In the genomic region with DNA sequence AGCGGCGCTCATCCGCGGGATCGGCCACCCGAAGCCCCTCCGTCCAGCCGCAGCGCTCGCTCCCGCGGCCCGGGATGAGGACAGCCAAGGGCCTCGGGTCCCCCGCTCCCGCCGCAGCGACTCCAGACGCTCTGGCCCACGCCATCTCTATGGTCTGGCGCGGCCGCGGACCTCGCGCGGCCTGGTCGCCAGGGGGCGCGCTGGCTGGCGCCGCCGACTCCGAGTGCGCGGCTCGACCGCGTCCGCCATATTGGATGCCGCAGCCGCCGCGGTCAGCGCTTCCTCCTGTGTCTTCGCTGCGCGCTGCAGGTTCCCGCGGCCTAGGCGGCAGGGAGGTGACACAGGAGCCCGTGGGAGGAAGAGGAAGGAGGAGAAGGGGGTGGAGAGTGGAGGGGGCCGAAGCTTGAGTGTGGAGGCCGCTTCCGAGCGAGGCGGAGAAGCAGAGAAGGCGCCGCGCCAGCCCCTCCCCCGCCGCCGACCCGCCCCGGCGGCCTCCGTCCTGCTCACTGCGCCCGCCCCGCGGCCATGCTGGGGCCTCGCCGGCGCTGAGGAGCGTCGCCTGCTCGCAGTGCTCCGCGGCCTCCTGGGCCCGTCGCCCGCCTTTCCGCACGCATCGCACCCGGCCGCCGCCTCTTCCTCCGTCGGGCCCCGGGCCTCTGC, we compare ENCODE assay signal across 8 mouse cellular contexts. TPM values are rescaled to one million over a fixed set of nuclear protein-coding genes. Genes with fewer than 3 reads are reported as not detected.
DNase-seq lines count a peak whose midpoint lies in the region; ATAC-seq and TF ChIP-seq lines count a peak whose summit lies in the region.

A gene (plus strand): TSS at position 253 of the 660 bp plus-strand sequence.

- TF ChIP-seq CTCF in bone marrow macrophage, adult 2 months (IDR thresholded peaks at IDR 0.05; ENCODE audit: low read depth, low read length): peak; percentile 37; the same call in 1 of the 2 replicates
- TF ChIP-seq CTCF in embryonic fibroblast, embryonic 13.5 days (IDR thresholded peaks at IDR 0.05; ENCODE audit: borderline replicate concordance, insufficient read depth, low read length): peak; percentile 44; the same call in 1 of the 2 replicates
- TF ChIP-seq CTCF in liver, adult 2 months (IDR thresholded peaks at IDR 0.05; ENCODE audit: low read depth, low read length): peak; percentile 82

- WGBS in heart, embryonic 10.5 days: under 1% methylated on average over 87 of the region's 91 CpGs
- under 1% methylated on average over 77 of the region's 91 CpGs for WGBS in kidney, embryonic 16.5 days
- WGBS in liver, adult 2 months: under 1% methylated on average over 89 of the region's 91 CpGs

- H3K27me3 ChIP-seq in heart, embryonic 10.5 days (ENCODE audit: insufficient read depth, poor library complexity, severe bottlenecking): no peaks in the 10 kb centered on the region
- no peaks in the 10 kb centered on the region for H3K27me3 ChIP-seq in kidney, embryonic 16.5 days (ENCODE audit: insufficient read depth, low read length)
- H3K27me3 ChIP-seq in liver, adult 2 months (ENCODE audit: control insufficient read depth, insufficient read depth, low read length): no peaks in the 10 kb centered on the region
- no peaks in the 10 kb centered on the region for H3K27me3 ChIP-seq in myocyte (ENCODE audit: control insufficient read depth, insufficient read depth, insufficient read length)
- no peaks in the 10 kb centered on the region for H3K27me3 ChIP-seq in splenic B cell, adult 2 months (ENCODE audit: control insufficient read depth, insufficient read depth, low read length, poor library complexity, severe bottlenecking)

- peak within 1 kb of the TSS; percentile 88 for H3K4me3 ChIP-seq in bone marrow macrophage, adult 2 months (ENCODE audit: insufficient read depth, low read length)
- H3K4me3 ChIP-seq in embryonic fibroblast, embryonic 13.5 days (ENCODE audit: insufficient read depth, low read length): peak within 1 kb of the TSS; percentile 81
- H3K4me3 ChIP-seq in heart, embryonic 10.5 days: peak within 1 kb of the TSS; percentile 82
- H3K4me3 ChIP-seq in kidney, embryonic 16.5 days (ENCODE audit: low read length): peak within 1 kb of the TSS; percentile 95
- peak within 1 kb of the TSS; percentile 94 for H3K4me3 ChIP-seq in liver, adult 2 months (ENCODE audit: insufficient read depth, low read depth, low read length)
- H3K4me3 ChIP-seq in myocyte: peak within 1 kb of the TSS; percentile 78

- H3ac ChIP-seq in myocyte (ENCODE audit: control insufficient read depth, insufficient read length): peak within 1 kb of the TSS; percentile 85

- H3K79me2 ChIP-seq in liver, adult 2 months (ENCODE audit: control insufficient read depth, insufficient read depth, low read length): peaks cover 21% of the 10 kb centered on the region; the same call in 1 of the 2 replicates
- peaks cover 51% of the 10 kb centered on the region for H3K79me2 ChIP-seq in myocyte (ENCODE audit: control insufficient read depth, insufficient read depth)

- peak within 1 kb of the TSS; percentile 98 for H3K9ac ChIP-seq in kidney, embryonic 16.5 days (replicated peaks; ENCODE audit: low read length)
- peak within 1 kb of the TSS; percentile 97 for H3K9ac ChIP-seq in liver, adult 2 months (ENCODE audit: low read depth, low read length)

- H3K4me1 ChIP-seq in bone marrow macrophage, adult 2 months (ENCODE audit: control insufficient read depth, insufficient read depth, low read length): peaks cover 15% of the 10 kb centered on the region
- peaks cover 5% of the 10 kb centered on the region for H3K4me1 ChIP-seq in embryonic fibroblast, embryonic 13.5 days (ENCODE audit: control insufficient read depth, insufficient read depth, low read length)
- peaks cover 14% of the 10 kb centered on the region; the same call in 1 of the 2 replicates for H3K4me1 ChIP-seq in heart, embryonic 10.5 days
- H3K4me1 ChIP-seq in kidney, embryonic 16.5 days (ENCODE audit: insufficient read depth, low read length): peaks cover 18% of the 10 kb centered on the region
- H3K4me1 ChIP-seq in liver, adult 2 months (ENCODE audit: control insufficient read depth, insufficient read depth, low read length): peaks cover 9% of the 10 kb centered on the region

- no peaks in the 10 kb centered on the region for H3K9me3 ChIP-seq in heart, embryonic 10.5 days
- no peaks in the 10 kb centered on the region for H3K9me3 ChIP-seq in kidney, embryonic 16.5 days (ENCODE audit: low read length)

- H3K36me3 ChIP-seq in heart, embryonic 10.5 days: peaks cover 3% of the 10 kb centered on the region
- H3K36me3 ChIP-seq in kidney, embryonic 16.5 days (ENCODE audit: insufficient read depth, low read length): no peaks in the 10 kb centered on the region
- H3K36me3 ChIP-seq in liver, adult 2 months (ENCODE audit: control insufficient read depth, insufficient read depth, low read length): no peaks in the 10 kb centered on the region; the same call in 1 of the 2 replicates
- no peaks in the 10 kb centered on the region for H3K36me3 ChIP-seq in myocyte (ENCODE audit: control insufficient read depth, insufficient read depth)
- H3K36me3 ChIP-seq in splenic B cell, adult 2 months (ENCODE audit: control insufficient read depth, insufficient read depth, low read length, poor library complexity, severe bottlenecking): no peaks in the 10 kb centered on the region

- ATAC-seq in kidney, embryonic 16.5 days (ENCODE audit: low FRiP score, low TSS enrichment): peak; percentile 95

- 0 out of 2 replicates have a peak, but pooled peaks have one; percentile 5 for TF ChIP-seq POLR2A in bone marrow macrophage, adult 2 months (IDR thresholded peaks at IDR 0.05; ENCODE audit: borderline replicate concordance, low read depth, low read length)
- peak; percentile 65 for TF ChIP-seq POLR2A in embryonic fibroblast, embryonic 13.5 days (IDR thresholded peaks at IDR 0.05; ENCODE audit: low read depth, low read length)
- peak; percentile 67; the same call in 1 of the 2 replicates for TF ChIP-seq POLR2A in liver, adult 2 months (IDR thresholded peaks at IDR 0.05; ENCODE audit: extremely low read depth, insufficient read depth, low read length)
- TF ChIP-seq POLR2A in myocyte (IDR thresholded peaks at IDR 0.05; ENCODE audit: insufficient read length, low read depth): peak; percentile 83

- peak within 1 kb of the TSS; percentile 78 for H3K4me2 ChIP-seq in kidney, embryonic 16.5 days (replicated peaks; ENCODE audit: low read depth, low read length)
- H3K4me2 ChIP-seq in myocyte (ENCODE audit: low read depth): peak within 1 kb of the TSS; percentile 94

- H3K27ac ChIP-seq in bone marrow macrophage, adult 2 months (ENCODE audit: insufficient read depth, low read depth, low read length): peak within 1 kb of the TSS; percentile 91
- peak within 1 kb of the TSS; percentile 98 for H3K27ac ChIP-seq in embryonic fibroblast, embryonic 13.5 days (ENCODE audit: insufficient read depth, low read length)
- H3K27ac ChIP-seq in heart, embryonic 10.5 days: peak within 1 kb of the TSS; percentile 98
- H3K27ac ChIP-seq in kidney, embryonic 16.5 days (ENCODE audit: low read length): peak within 1 kb of the TSS; percentile 100
- H3K27ac ChIP-seq in liver, adult 2 months (replicated peaks; ENCODE audit: insufficient read depth, low read depth, low read length): peak within 1 kb of the TSS; percentile 96

- peak; percentile 94 for DNase-seq in A20 (ENCODE audit: low read depth, low spot score)
- DNase-seq in heart, embryonic 10.5 days (ENCODE audit: low spot score): peak; percentile 94
- peak; percentile 74 for DNase-seq in liver, adult 2 months (ENCODE audit: extremely low read depth, low read depth, low spot score)
- DNase-seq in splenic B cell, adult 2 months (ENCODE audit: low read depth, low spot score): peak; percentile 93

TF ChIP-seq in myocyte, 11 proteins besides CTCF, POLR2A, EP300 and RAD21:
- peak; percentile 6 for TF ChIP-seq TCF3 (IDR thresholded peaks at IDR 0.05; ENCODE audit: insufficient read length, low read depth)
- TF ChIP-seq E2F4 (IDR thresholded peaks at IDR 0.05; ENCODE audit: insufficient read depth): peak; percentile 68
- no peak for TF ChIP-seq USF1 (IDR thresholded peaks at IDR 0.05; ENCODE audit: low read depth)
- TF ChIP-seq MYOG (IDR thresholded peaks at IDR 0.05; ENCODE audit: control insufficient read depth in 1 of 3, insufficient read depth in 1 of 3, insufficient read length in 2 of 3, low read depth in 2 of 3): peak in 1 of 3 experiments; percentile 53
- peak; percentile 74 for TF ChIP-seq POLR2AphosphoS2 (IDR thresholded peaks at IDR 0.05; ENCODE audit: insufficient read length, low read depth)
- TF ChIP-seq CEBPB (IDR thresholded peaks at IDR 0.05; ENCODE audit: insufficient read depth, poor library complexity, severe bottlenecking): no peak
- no peak for TF ChIP-seq MAX (IDR thresholded peaks at IDR 0.05; ENCODE audit: low read depth)
- TF ChIP-seq SRF (IDR thresholded peaks at IDR 0.05; ENCODE audit: control insufficient read depth, insufficient read length, low read depth): no peak
- TF ChIP-seq MYOD1 (IDR thresholded peaks at IDR 0.05; ENCODE audit: control insufficient read depth in 1 of 3, insufficient read length in 2 of 3, low read depth in 2 of 3): peak in 1 of 3 experiments; percentile 52
TF ChIP-seq in myocyte: peak in this region for 5.

RNA-seq across cellular contexts. Expression of the gene that starts here (rescaled TPM):
- 19.4 and 22.3 TPM in 2 replicates for polyA plus RNA-seq in bone marrow macrophage, adult 2 months (2012; ENCODE audit: insufficient read depth, insufficient read length, missing spikeins)
- polyA plus RNA-seq in embryonic fibroblast, embryonic 13.5 days (2011; ENCODE audit: insufficient read length, low read depth, missing spikeins): 39.2 and 45.3 TPM in 2 replicates
- 19.7 and 21.1 TPM in 2 replicates for polyA plus RNA-seq in heart, embryonic 10.5 days (2016; fragmentation: Nextera tagmentation; extraction: Ambion mirVana)
- 20.2 and 23.3 TPM in 2 replicates for polyA plus RNA-seq in kidney, embryonic 16.5 days (2015; fragmentation: Nextera tagmentation; extraction: Ambion mirVana)
- 12.1 and 12.4 TPM in 2 replicates for total RNA-seq in liver, adult 2 months (2014; rRNA removed)
- 9.4 and 10.8 TPM in 2 replicates for polyA plus RNA-seq in liver, adult 2 months (2012; rRNA removed)
- polyA plus RNA-seq in myocyte (2012; fragmentation: generic; extraction: Trizol): 15.4 TPM

Comparison
In these comparisons a context has a peak if more than half of its experiments do, and no peak if none do; other contexts are left out.
1. Peak in every context shown above with its lines: DNase-seq, ATAC-seq, H3K4me3 ChIP-seq and H3K27ac ChIP-seq.
2. POLR2A ChIP-seq: peak in every context shown above with its lines; median percentile 83 in myocyte; 67 in liver, adult 2 months; 65 in embryonic fibroblast, embryonic 13.5 days; 5 in bone marrow macrophage, adult 2 months.